Mouse (Mus musculus) embryonic facial prominence, embryonic 14.5 days (tissue): ENCODE data around the gene Ang. TPM values are rescaled to one million over a fixed set of nuclear protein-coding genes. Genes with fewer than 3 reads are reported as not detected.
A peak's percentile ranks its signal among the peaks of the same experiment; 100 is the strongest.

Source experiments
- ATAC-seq: fragments of 200-750 bp; cut with Nextera tagmentation; 2 replicates; pipeline ENCODE4 v1.8.0; 2017; ENCODE audit warnings: low read depth, moderate number of reproducible peaks, moderate TSS enrichment
- DNase-seq: peaks from one replicate; pipeline ENCODE4 v3.0.0-alpha.2; 2015; ENCODE audit warnings: low spot score
- H3K27ac ChIP-seq: fragments of 300-500 bp; sonication (generic); replicated peaks from 2 replicates; pipeline ENCODE4 v1.5.1; 2014; ENCODE audit warnings: low read depth, mild to moderate bottlenecking, low read length, moderate library complexity
- H3K27me3 ChIP-seq: fragments of 300-500 bp; sonication (generic); replicated peaks from 2 replicates; pipeline ENCODE4 v1.6.1; 2014; ENCODE audit warnings: low read length; ENCODE audit not compliant: control insufficient read depth, insufficient read depth
- H3K36me3 ChIP-seq: fragments of 300-500 bp; sonication (generic); 2 replicates; pipeline ENCODE4 v1.6.1; 2014; ENCODE audit warnings: low read length, mixed read lengths; ENCODE audit not compliant: control insufficient read depth, insufficient read depth
- H3K4me1 ChIP-seq: fragments of 300-500 bp; sonication (generic); 2 replicates; pipeline ENCODE4 v1.6.1; 2014; ENCODE audit warnings: antibody characterized with exemption, low read length; ENCODE audit not compliant: control insufficient read depth, insufficient read depth
- H3K4me2 ChIP-seq: fragments of 300-500 bp; sonication (generic); 2 replicates; pipeline ENCODE4 v1.6.1; 2014; ENCODE audit warnings: low read depth, mild to moderate bottlenecking, low read length, moderate library complexity, mixed read lengths
- H3K4me3 ChIP-seq: fragments of 300-500 bp; sonication (generic); 2 replicates; pipeline ENCODE4 v1.5.1; 2014; ENCODE audit warnings: low read depth, mild to moderate bottlenecking, low read length
- H3K9ac ChIP-seq: fragments of 300-500 bp; sonication (generic); 2 replicates; pipeline ENCODE4 v1.6.1; 2014; ENCODE audit warnings: low read depth, mild to moderate bottlenecking, low read length, moderate library complexity, mixed read lengths
- H3K9me3 ChIP-seq: fragments of 300-500 bp; sonication (generic); 2 replicates; pipeline ENCODE4 v1.6.1; 2016; ENCODE audit warnings: low read length; ENCODE audit not compliant: control insufficient read depth
- WGBS: fragments of 180-500 bp; shearing (Covaris S2); extraction: QIAGEN DNeasy Blood & Tissue Kit; methylation state at CpG from one replicate; pipeline ENCODE4 v1.1.7; 2014; 5-methylcytosine and 5-hydroxymethylcytosine counted together
- polyA plus RNA-seq: library from polyadenylated mRNA; unstranded; fragments of >200 nt; fragmentation: Nextera tagmentation; extraction: Ambion mirVana; gene quantifications from 2 replicates; pipeline ENCODE4 v1.2.1, GENCODE M21; 2014

The Ang gene
- 8.8 and 10.3 TPM in 2 replicates for polyA plus RNA-seq

DNA sequence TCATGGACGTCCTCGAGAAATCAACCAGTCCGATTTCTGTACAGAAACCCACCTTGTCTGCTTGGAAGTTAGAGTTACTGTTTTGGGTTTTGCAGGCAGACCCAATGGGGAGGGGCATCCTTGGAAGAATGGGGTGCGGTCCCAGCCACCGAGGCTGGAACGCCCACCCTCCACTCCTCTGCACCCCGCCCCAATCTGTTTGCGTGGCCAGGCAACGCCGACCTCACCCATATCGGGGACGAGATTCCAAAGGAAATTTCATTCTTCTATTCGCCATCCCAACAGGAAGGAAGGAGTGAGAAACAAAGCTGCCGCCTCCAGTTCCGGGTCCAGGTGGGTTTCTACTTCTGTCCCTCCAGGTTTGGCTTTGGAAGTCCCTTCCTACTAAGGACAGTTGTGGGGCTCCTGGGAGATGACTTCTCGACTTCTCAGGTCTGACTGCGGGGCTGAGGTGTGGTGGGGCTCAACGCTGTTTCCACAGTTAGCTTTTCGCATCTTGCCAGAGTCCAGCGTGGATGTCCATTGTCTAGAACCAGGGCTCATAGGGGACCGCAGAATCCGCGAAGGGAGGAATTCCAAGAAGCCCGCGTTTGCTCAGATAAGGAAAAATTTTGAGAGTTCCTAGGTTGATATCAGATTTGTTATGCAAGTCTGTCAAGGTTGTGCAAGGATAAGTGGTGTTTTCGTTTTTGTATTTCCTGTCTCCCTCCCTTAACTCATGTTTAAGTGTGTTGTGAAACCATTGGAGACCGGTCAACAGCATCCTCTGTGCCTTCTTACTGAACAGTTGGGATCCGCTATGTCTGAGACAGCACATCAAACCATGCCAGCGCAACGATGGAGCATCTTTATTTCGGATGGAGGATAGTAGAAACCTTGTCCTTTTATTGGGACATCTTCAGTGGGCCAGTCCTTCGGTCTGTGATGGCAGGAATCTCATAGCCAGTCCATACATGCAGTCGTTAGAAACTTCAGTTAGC, at the start of gene Ang, which contains the start of gene Rnase4:
Ang (plus strand) TSS at position 230 of the 980 bp plus-strand sequence.
Rnase4 (plus strand) TSS at position 157 of the 980 bp plus-strand sequence.
- H3K27me3 ChIP-seq = no peaks in the 10 kb centered on the region
- ATAC-seq (peak; percentile 36), DNase-seq (peak; percentile 87)
- peaks cover 3% of the 10 kb centered on the region; the same call in 1 of the 2 replicates for H3K4me1 ChIP-seq
- H3K27ac ChIP-seq = peak within 1 kb of the TSS; percentile 89
- H3K9me3 ChIP-seq = no peaks in the 10 kb centered on the region
- WGBS = 5% methylated on average over 33 of the region's 33 CpGs
- H3K4me2 ChIP-seq = peak within 1 kb of the TSS; percentile 67
- peak within 1 kb of the TSS; percentile 72 for H3K9ac ChIP-seq
- H3K4me3 ChIP-seq = peak within 1 kb of the TSS; percentile 55
- no peaks in the 10 kb centered on the region for H3K36me3 ChIP-seq

DNA sequence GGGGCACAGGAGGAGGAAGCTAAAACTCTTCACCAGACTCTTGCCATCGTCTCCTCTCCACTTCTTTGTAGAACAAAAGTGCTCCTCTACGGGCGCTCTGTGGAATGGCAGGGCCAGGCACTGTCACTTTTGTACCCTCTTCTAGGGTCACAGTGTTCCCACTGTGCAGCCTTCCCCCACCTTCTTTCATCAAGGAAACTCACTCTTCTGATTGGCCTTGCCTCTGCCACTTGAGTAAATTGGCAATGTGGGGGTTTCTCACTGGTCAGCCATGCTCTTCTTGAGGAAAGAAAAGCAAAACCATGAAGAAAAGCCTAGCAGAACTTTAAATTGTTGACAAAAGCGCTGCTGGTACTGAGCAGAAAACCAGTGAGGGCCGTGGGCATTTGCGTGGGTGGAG, 49.2 kb upstream of the Ang start, which contains the start of gene Rnase9:
Rnase9 (minus strand) TSS at position 101 of the 400 bp plus-strand sequence.
- ATAC-seq = no peak
- WGBS = 71% methylated on average over 6 of the region's 6 CpGs
- Histone ChIP-seq H3K4me2 (no peak within 1 kb of the TSS), H3K36me3 (no peaks in the 10 kb centered on the region), H3K27me3 (no peaks in the 10 kb centered on the region), H3K4me1 (no peaks in the 10 kb centered on the region), H3K9me3 (no peaks in the 10 kb centered on the region), H3K9ac (no peak within 1 kb of the TSS), H3K27ac (no peak within 1 kb of the TSS), H3K4me3 (no peak within 1 kb of the TSS)
- no peak for DNase-seq

DNA sequence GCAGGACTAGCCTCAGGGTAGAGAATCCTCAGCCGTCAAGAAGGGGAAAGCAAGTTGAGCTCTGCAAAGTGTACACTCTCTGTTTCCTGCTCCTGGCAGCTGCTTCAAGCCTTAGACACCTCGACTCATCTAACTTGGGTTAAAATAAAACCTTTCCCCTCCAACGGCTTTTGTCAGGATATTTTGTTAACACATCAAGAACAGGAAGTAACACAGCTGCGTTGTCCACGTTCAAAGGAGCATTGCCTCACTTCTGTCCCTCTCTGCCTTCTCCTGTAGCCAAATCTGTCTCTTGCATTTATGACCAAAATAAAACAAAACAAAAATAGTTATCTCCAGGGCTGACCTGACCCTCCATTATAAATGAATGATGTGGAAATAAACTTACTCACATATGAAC, 43.1 kb upstream of the Ang start:
- H3K4me2 ChIP-seq = no peak overlapping the region
- 32% methylated on average over 5 of the region's 5 CpGs for WGBS
- DNase-seq = no peak
- H3K27me3 ChIP-seq = no peaks in the 10 kb centered on the region
- H3K9ac ChIP-seq = no peak overlapping the region
- ATAC-seq = no peak
- no peaks in the 10 kb centered on the region for H3K4me1 ChIP-seq
- H3K27ac ChIP-seq = no peak overlapping the region
- H3K9me3 ChIP-seq = no peaks in the 10 kb centered on the region
- H3K4me3 ChIP-seq = no peak overlapping the region
- no peaks in the 10 kb centered on the region for H3K36me3 ChIP-seq

DNA sequence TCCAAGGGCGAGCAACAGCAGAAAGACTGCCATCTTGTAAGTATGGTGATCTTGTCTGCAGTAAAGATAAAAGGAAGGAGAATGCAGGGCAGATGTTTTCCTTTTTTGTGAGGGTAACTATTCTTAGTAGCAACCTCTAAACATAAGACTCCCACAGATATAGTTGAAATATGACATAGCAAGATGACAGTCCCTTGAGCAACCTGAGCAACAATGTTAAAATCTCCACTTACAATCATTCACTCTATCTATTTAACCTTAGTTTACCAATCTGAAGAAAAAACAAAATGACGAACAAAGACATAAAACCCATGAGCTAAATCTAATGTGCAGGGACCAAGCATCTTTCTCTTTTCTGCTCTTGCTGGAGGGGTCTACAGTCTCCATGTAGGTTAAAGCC, 40.9 kb upstream of the Ang start, which contains the start of gene Rnase11:
Rnase11 (minus strand) TSS at position 101 of the 400 bp plus-strand sequence.
- peaks cover 6% of the 10 kb centered on the region; the same call in 1 of the 2 replicates for H3K4me1 ChIP-seq
- H3K4me3 ChIP-seq = no peak within 1 kb of the TSS
- no peak within 1 kb of the TSS for H3K9ac ChIP-seq
- H3K27me3 ChIP-seq = no peaks in the 10 kb centered on the region
- no peaks in the 10 kb centered on the region for H3K36me3 ChIP-seq
- 78% methylated on average over 2 of the region's 2 CpGs for WGBS
- no peaks in the 10 kb centered on the region for H3K9me3 ChIP-seq
- ATAC-seq (no peak), DNase-seq (no peak)
- no peak within 1 kb of the TSS for H3K4me2 ChIP-seq
- H3K27ac ChIP-seq = no peak within 1 kb of the TSS

DNA sequence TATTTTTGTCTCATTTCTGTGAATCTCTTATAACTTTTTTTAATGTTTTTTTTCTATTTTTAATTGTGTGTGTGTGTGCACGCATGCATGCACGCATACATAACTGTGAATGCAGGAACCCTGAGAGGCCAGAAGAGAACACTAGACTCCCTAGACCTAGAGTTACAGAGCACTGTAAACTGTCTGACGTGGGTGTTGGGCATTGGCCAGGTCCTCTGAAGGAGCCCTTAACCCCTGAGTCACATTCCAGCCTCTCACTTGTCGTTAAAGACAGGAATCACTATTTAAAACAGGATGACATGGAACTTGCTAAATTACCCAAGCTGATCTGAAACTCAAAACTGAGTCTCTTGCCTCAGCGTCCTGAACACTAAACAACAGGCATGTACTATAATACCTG, 39.0 kb upstream of the Ang start:
- Histone ChIP-seq H3K27ac (no peak overlapping the region), H3K9ac (no peak overlapping the region), H3K36me3 (no peaks in the 10 kb centered on the region), H3K4me2 (no peak overlapping the region), H3K9me3 (no peaks in the 10 kb centered on the region), H3K4me3 (no peak overlapping the region), H3K4me1 (peaks cover 6% of the 10 kb centered on the region; the same call in 1 of the 2 replicates), H3K27me3 (no peaks in the 10 kb centered on the region)
- no peak for ATAC-seq
- DNase-seq = no peak
- WGBS = 51% methylated on average over 5 of the region's 5 CpGs

DNA sequence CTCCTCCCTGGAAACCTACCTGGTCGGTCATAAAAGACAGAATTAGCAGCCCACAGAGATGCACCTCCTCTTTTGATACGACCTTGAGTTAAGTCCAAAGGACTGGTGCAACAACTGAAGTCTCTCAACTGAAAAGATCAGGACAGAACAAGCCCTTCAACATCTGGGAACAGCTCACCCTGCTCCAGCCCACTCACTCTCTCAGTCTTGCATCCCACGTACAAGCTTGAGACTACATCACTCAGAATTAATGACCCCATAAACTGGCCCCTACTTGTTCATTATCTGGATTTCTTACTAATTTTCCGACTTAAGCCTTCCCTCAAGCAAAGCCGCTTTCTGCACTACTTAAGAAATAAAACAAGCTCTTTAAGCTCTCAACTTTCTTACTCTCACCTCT, 37.8 kb upstream of the Ang start:
- H3K4me3 ChIP-seq = no peak overlapping the region
- H3K36me3 ChIP-seq = no peaks in the 10 kb centered on the region
- peaks cover 6% of the 10 kb centered on the region; the same call in 1 of the 2 replicates for H3K4me1 ChIP-seq
- no peaks in the 10 kb centered on the region for H3K9me3 ChIP-seq
- no peak overlapping the region for H3K9ac ChIP-seq
- no peaks in the 10 kb centered on the region for H3K27me3 ChIP-seq
- ATAC-seq (no peak), DNase-seq (no peak)
- 51% methylated on average over 5 of the region's 5 CpGs for WGBS
- no peak overlapping the region for H3K27ac ChIP-seq
- no peak overlapping the region for H3K4me2 ChIP-seq

DNA sequence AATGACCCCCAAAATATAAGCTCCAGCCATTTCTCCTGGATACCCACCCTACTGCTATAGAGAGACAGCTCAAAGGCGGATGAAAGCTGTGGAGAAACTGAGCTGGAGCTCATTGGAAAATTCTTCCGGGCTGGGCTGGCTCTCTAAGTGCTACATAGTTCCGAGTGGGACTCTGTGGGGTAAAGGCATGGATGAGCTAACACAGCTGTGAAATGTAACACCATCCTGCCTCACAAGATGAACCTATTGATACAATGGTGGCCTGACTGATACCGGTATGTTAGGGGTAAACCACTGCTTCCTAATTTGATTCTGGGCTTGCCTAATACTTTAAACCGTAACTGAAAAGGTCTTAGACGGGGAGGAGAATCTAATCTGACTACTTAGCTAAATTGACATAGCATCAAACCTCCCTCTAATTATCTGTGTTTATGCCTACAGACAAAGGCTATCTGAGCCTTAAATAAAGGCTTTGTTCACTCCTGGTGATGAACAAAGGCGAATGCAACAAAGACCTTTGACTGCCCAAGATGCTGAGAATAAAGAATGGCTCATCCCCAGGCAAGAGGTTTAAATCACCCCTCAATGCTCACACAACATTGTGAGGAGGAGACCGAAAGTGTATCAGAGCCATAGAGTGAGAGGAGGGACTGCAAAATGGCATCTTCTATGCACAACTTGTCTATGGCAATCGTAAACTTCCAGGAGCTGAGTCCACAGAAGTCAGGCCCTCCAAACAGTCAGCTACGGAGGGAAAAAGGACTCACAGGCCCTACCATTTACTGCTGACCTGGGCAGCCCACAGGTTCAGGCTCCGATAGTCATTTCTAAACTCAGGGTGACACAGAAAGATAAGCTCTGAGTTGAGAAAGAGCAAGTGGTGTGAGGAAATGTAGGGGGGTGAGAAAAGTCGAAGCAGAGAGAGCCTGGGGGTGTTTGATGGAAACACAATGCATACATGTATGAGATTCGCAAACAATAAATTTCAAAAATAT, 36.4 kb upstream of the Ang start:
- ATAC-seq (no peak), DNase-seq (peak; percentile 24)
- Histone ChIP-seq H3K27me3 (no peaks in the 10 kb centered on the region), H3K36me3 (no peaks in the 10 kb centered on the region), H3K27ac (no peak overlapping the region), H3K9ac (no peak overlapping the region), H3K4me3 (no peak overlapping the region), H3K9me3 (no peaks in the 10 kb centered on the region), H3K4me2 (0 out of 2 replicates have a peak overlapping the region, but pooled peaks have one; percentile 2), H3K4me1 (peaks cover 6% of the 10 kb centered on the region; the same call in 1 of the 2 replicates)
- WGBS = 44% methylated on average over 13 of the region's 13 CpGs

DNA sequence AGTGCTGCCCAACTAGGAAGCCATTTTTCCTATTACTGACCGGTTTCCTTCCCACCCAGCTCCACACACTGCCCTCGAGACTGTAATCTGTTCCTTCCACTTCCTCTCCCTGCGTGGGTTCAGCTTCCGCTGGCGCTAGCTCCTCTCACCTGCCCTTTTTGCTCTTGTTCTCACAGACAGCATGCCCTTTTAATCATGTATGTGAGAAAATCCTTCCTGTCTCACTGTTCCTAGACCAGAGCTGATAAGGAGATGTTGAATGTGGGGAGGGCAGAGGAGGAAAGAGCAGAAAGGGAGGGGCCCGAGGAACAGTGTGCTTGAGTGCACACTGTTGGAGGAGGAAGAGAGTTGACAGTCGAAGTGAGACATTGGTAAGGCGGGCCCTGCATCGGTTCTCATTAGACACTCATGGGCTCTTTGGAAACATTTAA, 33.5 kb upstream of the Ang start, which contains the start of gene Rnase12:
Rnase12 (minus strand) TSS at position 261 of the 431 bp plus-strand sequence.
- no peak for ATAC-seq
- no peak for DNase-seq
- no peaks in the 10 kb centered on the region for H3K9me3 ChIP-seq
- H3K27ac ChIP-seq = no peak within 1 kb of the TSS
- H3K36me3 ChIP-seq = no peaks in the 10 kb centered on the region
- WGBS = 58% methylated on average over 9 of the region's 9 CpGs
- H3K4me1 ChIP-seq = peaks cover 6% of the 10 kb centered on the region
- no peak within 1 kb of the TSS for H3K9ac ChIP-seq
- no peak within 1 kb of the TSS for H3K4me3 ChIP-seq
- H3K4me2 ChIP-seq = no peak within 1 kb of the TSS
- no peaks in the 10 kb centered on the region for H3K27me3 ChIP-seq
